Mouse (Mus musculus) liver, adult 2 months (tissue): ENCODE results near the gene Gm20509. TPM values are rescaled to one million over a fixed set of nuclear protein-coding genes. Genes with fewer than 3 reads are reported as not detected.
A peak's percentile ranks its signal among the peaks of the same experiment; 100 is the strongest.

Experiments
- DNase-seq: peaks from one replicate; pipeline ENCODE4 v3.0.0-alpha.2; 2011; ENCODE audit warnings: low read depth, low spot score; ENCODE audit errors: extremely low read depth
- H3K27ac ChIP-seq: fragments of 200-500 bp; replicated peaks from 2 replicates; pipeline ENCODE4 v1.5.1; 2012; ENCODE audit warnings: low read depth, mild to moderate bottlenecking, control low read depth, inconsistent platforms, low read length; ENCODE audit not compliant: insufficient read depth
- H3K27me3 ChIP-seq: fragments of 200-500 bp; 2 replicates; pipeline ENCODE4 v1.6.1; 2012; ENCODE audit warnings: mild to moderate bottlenecking, moderate library complexity, low read length, inconsistent platforms; ENCODE audit not compliant: control insufficient read depth, insufficient read depth
- H3K36me3 ChIP-seq: fragments of 200-500 bp; 2 replicates; pipeline ENCODE4 v1.6.1; 2012; ENCODE audit warnings: low read length, inconsistent platforms; ENCODE audit not compliant: control insufficient read depth, insufficient read depth
- H3K4me1 ChIP-seq: fragments of 200-500 bp; 2 replicates; pipeline ENCODE4 v1.6.1; 2011; ENCODE audit warnings: low read length; ENCODE audit not compliant: control insufficient read depth, insufficient read depth
- H3K4me3 ChIP-seq: fragments of 200-500 bp; 2 replicates; pipeline ENCODE4 v1.5.1; 2011; ENCODE audit warnings: low read depth, mild to moderate bottlenecking, control low read depth, low read length, moderate library complexity; ENCODE audit not compliant: insufficient read depth
- H3K79me2 ChIP-seq: fragments of 200-500 bp; 2 replicates; pipeline ENCODE4 v1.6.1; 2012; ENCODE audit warnings: inconsistent platforms, mild to moderate bottlenecking, low read length, moderate library complexity; ENCODE audit not compliant: control insufficient read depth, insufficient read depth
- H3K9ac ChIP-seq: fragments of 200-500 bp; 2 replicates; pipeline ENCODE4 v1.6.1; 2012; ENCODE audit warnings: low read depth, mild to moderate bottlenecking, control low read depth, inconsistent platforms, low read length
- CTCF ChIP-seq: fragments of 200-500 bp; IDR thresholded peaks from 2 replicates; pipeline ENCODE4 v1.5.1; 2011; ENCODE audit warnings: low read depth, low read length, control low read depth
- POLR2A ChIP-seq: fragments of 200-500 bp; IDR thresholded peaks from 2 replicates; pipeline ENCODE4 v1.6.1; 2011; ENCODE audit warnings: low read length, control low read depth; ENCODE audit not compliant: insufficient read depth; ENCODE audit errors: extremely low read depth
- WGBS: fragments of 180-500 bp; shearing (Covaris S2); methylation state at CpG from one replicate; pipeline ENCODE4 v1.1.7; 2018; 5-methylcytosine and 5-hydroxymethylcytosine counted together
- polyA plus RNA-seq: library from polyadenylated mRNA; depleted of rRNA; stranded (reverse); fragments of >200 nt; gene quantifications from 2 replicates; pipeline ENCODE4 v1.2.3, GENCODE M21; 2012
- total RNA-seq: library from RNA; depleted of rRNA; stranded (reverse); fragments of >200 nt; gene quantifications from 2 replicates; pipeline ENCODE4 v1.2.3, GENCODE M21; 2014

Gene Gm20509
- total and polyA plus RNA-seq, 2 experiments, result not detected

- no peak overlapping the region for H3K27ac ChIP-seq
- WGBS, result 85% methylated on average over 8 of the region's 8 CpGs
- no peaks in the 10 kb centered on the region for H3K27me3 ChIP-seq
- DNase-seq, result no peak
- TF ChIP-seq CTCF, result no peak
- TF ChIP-seq POLR2A, result no peak
- H3K9ac ChIP-seq, result no peak overlapping the region
- H3K36me3 ChIP-seq, result no peaks in the 10 kb centered on the region
- H3K79me2 ChIP-seq, result no peaks in the 10 kb centered on the region
- no peak overlapping the region for H3K4me3 ChIP-seq
- H3K4me1 ChIP-seq, result peaks cover 1% of the 10 kb centered on the region; the same call in 1 of the 2 replicates
Measured at GRCm38 (mm10) chr9:73082291-73083000, 19.8 kb upstream of the Gm20509 start.

GRCm38 (mm10) chr9:73083956-73084355 lies 18.3 kb upstream of the Gm20509 start:
- no peak overlapping the region for H3K4me3 ChIP-seq
- H3K27me3 ChIP-seq, result no peaks in the 10 kb centered on the region
- 33% methylated on average over 6 of the region's 6 CpGs for WGBS
- H3K79me2 ChIP-seq, result no peaks in the 10 kb centered on the region
- H3K36me3 ChIP-seq, result no peaks in the 10 kb centered on the region
- no peak overlapping the region for H3K9ac ChIP-seq
- no peak overlapping the region for H3K27ac ChIP-seq
- TF ChIP-seq CTCF (no peak), POLR2A (no peak)
- DNase-seq, result peak; percentile 39
- H3K4me1 ChIP-seq, result peaks cover 1% of the 10 kb centered on the region; the same call in 1 of the 2 replicates

- Histone ChIP-seq H3K79me2 (no peaks in the 10 kb centered on the region), H3K27ac (no peak overlapping the region), H3K4me3 (no peak overlapping the region), H3K27me3 (no peaks in the 10 kb centered on the region), H3K36me3 (no peaks in the 10 kb centered on the region), H3K4me1 (peaks cover 1% of the 10 kb centered on the region; the same call in 1 of the 2 replicates), H3K9ac (no peak overlapping the region)
- no peak for TF ChIP-seq POLR2A
- DNase-seq, result no peak
- WGBS, result 71% methylated on average over 6 of the region's 6 CpGs
Measured at GRCm38 (mm10) chr9:73085845-73086244, 16.4 kb upstream of the Gm20509 start.

- Histone ChIP-seq H3K4me1 (peaks cover 1% of the 10 kb centered on the region; the same call in 1 of the 2 replicates), H3K27me3 (no peaks in the 10 kb centered on the region), H3K9ac (no peak overlapping the region), H3K4me3 (no peak overlapping the region), H3K36me3 (no peaks in the 10 kb centered on the region), H3K27ac (no peak overlapping the region), H3K79me2 (no peaks in the 10 kb centered on the region)
- TF ChIP-seq POLR2A (no peak), CTCF (no peak)
- DNase-seq, result no peak
- 68% methylated on average over 8 of the region's 8 CpGs for WGBS
Measured at GRCm38 (mm10) chr9:73087121-73087520, 15.1 kb upstream of the Gm20509 start.

- DNase-seq, result no peak
- 88% methylated on average over 5 of the region's 5 CpGs for WGBS
Measured at GRCm38 (mm10) chr9:73087581-73087980, 14.7 kb upstream of the Gm20509 start.

GRCm38 (mm10) chr9:73089222-73089920 lies 12.9 kb upstream of the Gm20509 start:
- H3K27me3 ChIP-seq, result no peaks in the 10 kb centered on the region
- H3K9ac ChIP-seq, result no peak overlapping the region
- no peak overlapping the region for H3K27ac ChIP-seq
- H3K79me2 ChIP-seq, result no peaks in the 10 kb centered on the region
- H3K36me3 ChIP-seq, result no peaks in the 10 kb centered on the region
- no peak for DNase-seq
- no peak overlapping the region for H3K4me3 ChIP-seq
- 72% methylated on average over 16 of the region's 16 CpGs for WGBS
- TF ChIP-seq CTCF, result no peak
- TF ChIP-seq POLR2A, result no peak
- peaks cover 1% of the 10 kb centered on the region; the same call in 1 of the 2 replicates for H3K4me1 ChIP-seq

More at GRCm38 (mm10) chr9:73087581-73087980, 14.7 kb upstream of the Gm20509 start:
- Histone ChIP-seq H3K27ac (no peak overlapping the region), H3K4me3 (no peak overlapping the region), H3K4me1 (peaks cover 1% of the 10 kb centered on the region; the same call in 1 of the 2 replicates), H3K79me2 (no peaks in the 10 kb centered on the region), H3K9ac (no peak overlapping the region), H3K27me3 (no peaks in the 10 kb centered on the region), H3K36me3 (no peaks in the 10 kb centered on the region)
- TF ChIP-seq CTCF (no peak), POLR2A (no peak)
